Mouse (Mus musculus): Measurements from ENCODE around the gene Lypd3. TPM values are rescaled to one million over a fixed set of nuclear protein-coding genes. Genes with fewer than 3 reads are reported as not detected.

Gene Lypd3
- 47.0 and 53.2 TPM in 2 replicates for polyA plus RNA-seq (2012; rRNA removed)

- DNase-seq (ENCODE audit: low spot score) = peak; percentile 59
Measured at GRCm38 (mm10) chr7:24636264-24636663, at the start of gene Lypd3. Gene Lypd3 (plus strand): TSS chr7:24636550.

- no peak for DNase-seq (ENCODE audit: low spot score)
Measured at GRCm38 (mm10) chr7:24586828-24587227, 49.5 kb upstream of the Lypd3 start.

- no peak for DNase-seq (ENCODE audit: low spot score)
Measured at GRCm38 (mm10) chr7:24587330-24588105, 48.8 kb upstream of the Lypd3 start, which contains the start of the genes Ethe1 and Zfp575. Gene Ethe1 (plus strand): TSS chr7:24587543. Gene Zfp575 (minus strand): TSS chr7:24587641.

- DNase-seq (ENCODE audit: low spot score) = no peak
Measured at GRCm38 (mm10) chr7:24588336-24588735, 48.0 kb upstream of the Lypd3 start.

- DNase-seq (ENCODE audit: low spot score) = no peak
Measured at GRCm38 (mm10) chr7:24591735-24592134, 44.6 kb upstream of the Lypd3 start.

GRCm38 (mm10) chr7:24592163-24592562 is 44.2 kb upstream of the Lypd3 start:
- no peak for DNase-seq (ENCODE audit: low spot score)

- no peak for DNase-seq (ENCODE audit: low spot score)
Measured at GRCm38 (mm10) chr7:24592781-24593180, 43.6 kb upstream of the Lypd3 start.

- DNase-seq (ENCODE audit: low spot score) = peak; percentile 77
Measured at GRCm38 (mm10) chr7:24593621-24594308, 42.6 kb upstream of the Lypd3 start.

GRCm38 (mm10) chr7:24594309-24594803 is 42.0 kb upstream of the Lypd3 start:
- no peak for DNase-seq (ENCODE audit: low spot score)

- no peak for DNase-seq (ENCODE audit: low spot score)
Measured at GRCm38 (mm10) chr7:24595464-24595863, 40.9 kb upstream of the Lypd3 start.

GRCm38 (mm10) chr7:24598121-24598520 is 38.2 kb upstream of the Lypd3 start:
- no peak for DNase-seq (ENCODE audit: low spot score)

- no peak for DNase-seq (ENCODE audit: low spot score)
Measured at GRCm38 (mm10) chr7:24599211-24600067, 36.9 kb upstream of the Lypd3 start.

- peak; percentile 89 for DNase-seq (ENCODE audit: low spot score)
Measured at GRCm38 (mm10) chr7:24600941-24601597, 35.3 kb upstream of the Lypd3 start.

GRCm38 (mm10) chr7:24605561-24605960 is 30.8 kb upstream of the Lypd3 start:
- DNase-seq (ENCODE audit: low spot score) = no peak

- no peak for DNase-seq (ENCODE audit: low spot score)
Measured at GRCm38 (mm10) chr7:24606046-24606445, 30.3 kb upstream of the Lypd3 start.

- no peak for DNase-seq (ENCODE audit: low spot score)
Measured at GRCm38 (mm10) chr7:24608017-24608416, 28.3 kb upstream of the Lypd3 start.

- DNase-seq (ENCODE audit: low spot score) = no peak
Measured at GRCm38 (mm10) chr7:24608561-24608960, 27.8 kb upstream of the Lypd3 start.

- peak; percentile 63 for DNase-seq (ENCODE audit: low spot score)
Measured at GRCm38 (mm10) chr7:24610144-24610878, 26.0 kb upstream of the Lypd3 start, which contains the start of gene Phldb3. Gene Phldb3 (plus strand): TSS chr7:24610763.

- DNase-seq (ENCODE audit: low spot score) = peak; percentile 80
Measured at GRCm38 (mm10) chr7:24610879-24611494, 25.4 kb upstream of the Lypd3 start.

- DNase-seq (ENCODE audit: low spot score) = no peak
Measured at GRCm38 (mm10) chr7:24611709-24612108, 24.6 kb upstream of the Lypd3 start.

Data from urinary bladder, adult 2 months (tissue).